Mouse (Mus musculus) T-helper 17 cell (primary cell): Measurements from ENCODE around the gene Inca1.

Experiments
- in situ Hi-C, 2 experiments: fragments of 300-600 bp; cut with MboI, MseI; formaldehyde crosslinking; loops; 1 replicate in 1 of 2; 2 replicates in 1 of 2; pipeline ENCODE4 v1.15.1; 2025; ENCODE audit warnings: high pct_unique_total_duplicates in 2 of 2

The Inca1 gene

GRCm38 (mm10) chr11:70655571-70656455, 44.1 kb downstream of the Inca1 start:
- in situ Hi-C loops: loop anchor here in 1 of 2 experiments (10.0 to 25.0 kb wide), 2 partner anchors 661 to 1569 kb away; partner anchors contain the start of genes Gabarap, Per1, Phf23 and Vamp2

GRCm38 (mm10) chr11:70654923-70655570, 44.9 kb downstream of the Inca1 start:
- in situ Hi-C loops: loop anchor here in 1 of 2 experiments (10.0 to 25.0 kb wide), 2 partner anchors 660 to 1568 kb away; partner anchors contain the start of genes Gabarap, Per1, Phf23 and Vamp2

GRCm38 (mm10) chr11:70654198-70654922, 45.6 kb downstream of the Inca1 start, which contains the start of gene Pfn1:
Gene Pfn1, minus strand, starts transcription at chr11:70654644.
- in situ Hi-C loops: loop anchor here in 1 of 2 experiments (10.0 to 25.0 kb wide), 2 partner anchors 660 to 1567 kb away; partner anchors contain the start of genes Gabarap, Per1, Phf23 and Vamp2

- in situ Hi-C loops: loop anchor here in 1 of 2 experiments (10.0 to 25.0 kb wide), 2 partner anchors 659 to 1566 kb away; partner anchors contain the start of genes Gabarap, Per1, Phf23 and Vamp2
These were observed 46.4 kb downstream of the Inca1 start for GRCm38 (mm10) chr11:70653345-70654197.

GRCm38 (mm10) chr11:70652884-70653344, 47.0 kb downstream of the Inca1 start:
- in situ Hi-C loops: loop anchor here in 1 of 2 experiments (10.0 to 25.0 kb wide), 2 partner anchors 658 to 1566 kb away; partner anchors contain the start of genes Gabarap, Per1, Phf23 and Vamp2

GRCm38 (mm10) chr11:70652029-70652883, 47.7 kb downstream of the Inca1 start:
- in situ Hi-C loops: loop anchor here in 1 of 2 experiments (10.0 to 25.0 kb wide), 2 partner anchors 657 to 1565 kb away; partner anchors contain the start of genes Gabarap, Per1, Phf23 and Vamp2

- in situ Hi-C loops: loop anchor here in 1 of 2 experiments (10.0 to 25.0 kb wide), 2 partner anchors 657 to 1564 kb away; partner anchors contain the start of genes Gabarap, Per1, Phf23 and Vamp2
These were observed 48.6 kb downstream of the Inca1 start for GRCm38 (mm10) chr11:70651391-70651790.

- in situ Hi-C loops: loop anchor here in 1 of 2 experiments (10.0 to 25.0 kb wide), 2 partner anchors 656 to 1563 kb away; partner anchors contain the start of genes Gabarap, Per1, Phf23 and Vamp2
These were observed 49.4 kb downstream of the Inca1 start for GRCm38 (mm10) chr11:70650322-70651175.

- in situ Hi-C loops: loop anchor here in 1 of 2 experiments (25.0 kb wide), 1 partner anchor 113 kb away; the partner anchor contains the start of gene Zfp3
These were observed 50.7 kb downstream of the Inca1 start for GRCm38 (mm10) chr11:70649185-70649734.

GRCm38 (mm10) chr11:70648512-70648911, 51.4 kb downstream of the Inca1 start:
- in situ Hi-C loops: loop anchor here in 1 of 2 experiments (25.0 kb wide), 1 partner anchor 114 kb away; the partner anchor contains the start of gene Zfp3

GRCm38 (mm10) chr11:70647716-70648420, 52.1 kb downstream of the Inca1 start:
- in situ Hi-C loops: loop anchor here in 1 of 2 experiments (25.0 kb wide), 1 partner anchor 114 kb away; the partner anchor contains the start of gene Zfp3

GRCm38 (mm10) chr11:70646691-70647650, 53.0 kb downstream of the Inca1 start, which contains the start of the genes Rnf167 and Slc25a11:
Gene Rnf167, plus strand, starts transcription at chr11:70647235.
Gene Slc25a11, minus strand, starts transcription at chr11:70647479.
- in situ Hi-C loops: loop anchor here in 1 of 2 experiments (25.0 kb wide), 1 partner anchor 115 kb away; the partner anchor contains the start of gene Zfp3

GRCm38 (mm10) chr11:70646259-70646555, 53.7 kb downstream of the Inca1 start:
- in situ Hi-C loops: loop anchor here in 1 of 2 experiments (25.0 kb wide), 1 partner anchor 116 kb away; the partner anchor contains the start of gene Zfp3

- in situ Hi-C loops: loop anchor here in 1 of 2 experiments (25.0 kb wide), 1 partner anchor 117 kb away; the partner anchor contains the start of gene Zfp3
These were observed 54.3 kb downstream of the Inca1 start for GRCm38 (mm10) chr11:70645461-70646258.
